ENCODE assay signal across 8 mouse cellular contexts in genomic region chr4:154237306-154237705, GRCm38 (mm10).
DNase-seq lines count a peak whose midpoint lies in the region; ATAC-seq lines count a peak whose summit lies in the region.

No protein-coding gene starts in this region.

- peaks cover 50% of the 10 kb centered on the region for H3K4me1 ChIP-seq in heart, embryonic 12.5 days (replicated peaks)
- peaks cover 41% of the 10 kb centered on the region for H3K4me1 ChIP-seq in embryonic facial prominence, embryonic 12.5 days
- peaks cover 10% of the 10 kb centered on the region for H3K4me1 ChIP-seq in intestine, embryonic 15.5 days (replicated peaks)

- WGBS in heart, embryonic 12.5 days, result 6% methylated on average over 9 of the region's 9 CpGs
- WGBS in embryonic facial prominence, embryonic 12.5 days, result 4% methylated on average over 9 of the region's 9 CpGs
- 5% methylated on average over 8 of the region's 9 CpGs for WGBS in intestine, embryonic 15.5 days

- peak overlapping the region; percentile 31 for H3K4me3 ChIP-seq in heart, embryonic 12.5 days
- H3K4me3 ChIP-seq in embryonic facial prominence, embryonic 12.5 days, result peak overlapping the region; percentile 33
- H3K4me3 ChIP-seq in intestine, embryonic 15.5 days (replicated peaks), result peak overlapping the region; percentile 13

- no peak overlapping the region for H3K27ac ChIP-seq in heart, embryonic 12.5 days (ENCODE audit: poor library complexity, severe bottlenecking)
- H3K27ac ChIP-seq in embryonic facial prominence, embryonic 12.5 days, result peak overlapping the region; percentile 85
- no peak overlapping the region for H3K27ac ChIP-seq in intestine, embryonic 15.5 days

- H3K27me3 ChIP-seq in heart, embryonic 12.5 days (replicated peaks), result peaks cover 5% of the 10 kb centered on the region; the same call in 1 of the 2 replicates
- H3K27me3 ChIP-seq in embryonic facial prominence, embryonic 12.5 days, result no peaks in the 10 kb centered on the region
- no peaks in the 10 kb centered on the region for H3K27me3 ChIP-seq in intestine, embryonic 15.5 days (replicated peaks)

- no peaks in the 10 kb centered on the region for H3K36me3 ChIP-seq in heart, embryonic 12.5 days
- H3K36me3 ChIP-seq in embryonic facial prominence, embryonic 12.5 days, result 0 out of 2 replicates have a peak, but pooled peaks cover under 1% of the 10 kb centered on the region
- no peaks in the 10 kb centered on the region for H3K36me3 ChIP-seq in intestine, embryonic 15.5 days

- H3K4me2 ChIP-seq in heart, embryonic 12.5 days, result peak overlapping the region; percentile 72
- H3K4me2 ChIP-seq in embryonic facial prominence, embryonic 12.5 days (replicated peaks), result peak overlapping the region; percentile 59
- peak overlapping the region; percentile 60 for H3K4me2 ChIP-seq in intestine, embryonic 15.5 days (replicated peaks)

- no peak for DNase-seq in heart, adult 8-10 months (ENCODE audit: low spot score)
- DNase-seq in neural tube, embryonic 10.5 days (ENCODE audit: extremely low spot score, low spot score), result peak; percentile 27
- no peak for DNase-seq in right cerebral cortex, postnatal 10 days (ENCODE audit: low spot score in 2 of 2)
- no peak for DNase-seq in urinary bladder, adult 2 months (ENCODE audit: low spot score)
- DNase-seq in layer of hippocampus, adult 11-12 months (ENCODE audit: low spot score), result no peak

- peak overlapping the region; percentile 55 for H3K9ac ChIP-seq in heart, embryonic 12.5 days
- peak overlapping the region; percentile 47 for H3K9ac ChIP-seq in embryonic facial prominence, embryonic 12.5 days
- 0 out of 2 replicates have a peak overlapping the region, but pooled peaks have one; percentile 32 for H3K9ac ChIP-seq in intestine, embryonic 15.5 days

- ATAC-seq in heart, embryonic 12.5 days (ENCODE audit: insufficient number of reproducible peaks, low FRiP score), result peak; percentile 46; the same call in 1 of the 2 replicates
- ATAC-seq in embryonic facial prominence, embryonic 12.5 days (ENCODE audit: insufficient number of reproducible peaks, insufficient read depth, low FRiP score, low TSS enrichment), result peak; percentile 78
- ATAC-seq in intestine, embryonic 15.5 days, result peak; percentile 80

- no peaks in the 10 kb centered on the region for H3K9me3 ChIP-seq in heart, embryonic 12.5 days (replicated peaks)
- no peaks in the 10 kb centered on the region for H3K9me3 ChIP-seq in embryonic facial prominence, embryonic 12.5 days
- H3K9me3 ChIP-seq in intestine, embryonic 15.5 days, result no peaks in the 10 kb centered on the region
